Mouse (Mus musculus) intestine, embryonic 16.5 days (tissue): ENCODE measurements at regions not wholly inside any gene's neighbourhood (a gene's known extent, or its start where the extent isn't known, plus 50 kb on each side); places are given as distances from the start of the nearest gene placed in this dataset.

Source experiments
- ATAC-seq: fragments of 200-750 bp; cut with Nextera tagmentation; 2 replicates; pipeline ENCODE4 v1.8.0; 2017; ENCODE audit warnings: moderate TSS enrichment, moderate library complexity
- H3K27ac ChIP-seq: fragments of 300-500 bp; sonication (generic); 2 replicates; pipeline ENCODE4 v1.5.1; 2014; ENCODE audit warnings: mild to moderate bottlenecking, low read length
- H3K27me3 ChIP-seq: fragments of 300-500 bp; sonication (generic); replicated peaks from 2 replicates; pipeline ENCODE4 v1.6.1; 2014; ENCODE audit warnings: low read length, control low read depth, mixed read lengths; ENCODE audit not compliant: control insufficient read depth, insufficient read depth
- H3K36me3 ChIP-seq: fragments of 300-500 bp; sonication (generic); 2 replicates; pipeline ENCODE4 v1.6.1; 2014; ENCODE audit warnings: low read length, control low read depth; ENCODE audit not compliant: control insufficient read depth, insufficient read depth
- H3K4me1 ChIP-seq: fragments of 300-500 bp; sonication (generic); 2 replicates; pipeline ENCODE4 v1.6.1; 2014; ENCODE audit warnings: low read length, control low read depth, mixed read lengths; ENCODE audit not compliant: control insufficient read depth, insufficient read depth
- H3K4me2 ChIP-seq: fragments of 300-500 bp; sonication (generic); 2 replicates; pipeline ENCODE4 v1.6.1; 2014; ENCODE audit warnings: low read depth, low read length, control low read depth
- H3K4me3 ChIP-seq: fragments of 300-500 bp; sonication (generic); 2 replicates; pipeline ENCODE4 v1.5.1; 2014; ENCODE audit warnings: mild to moderate bottlenecking, low read length
- H3K9ac ChIP-seq: fragments of 300-500 bp; sonication (generic); 2 replicates; pipeline ENCODE4 v1.6.1; 2014; ENCODE audit warnings: low read depth, low read length
- H3K9me3 ChIP-seq: fragments of 300-500 bp; sonication (generic); 2 replicates; pipeline ENCODE4 v1.6.1; 2016; ENCODE audit warnings: low read length, control low read depth; ENCODE audit not compliant: control insufficient read depth
- WGBS: fragments of 180-500 bp; shearing (Covaris S2); extraction: QIAGEN DNeasy Blood & Tissue Kit; methylation state at CpG from one replicate; pipeline ENCODE4 v1.1.7; 2014; 5-methylcytosine and 5-hydroxymethylcytosine counted together

DNA sequence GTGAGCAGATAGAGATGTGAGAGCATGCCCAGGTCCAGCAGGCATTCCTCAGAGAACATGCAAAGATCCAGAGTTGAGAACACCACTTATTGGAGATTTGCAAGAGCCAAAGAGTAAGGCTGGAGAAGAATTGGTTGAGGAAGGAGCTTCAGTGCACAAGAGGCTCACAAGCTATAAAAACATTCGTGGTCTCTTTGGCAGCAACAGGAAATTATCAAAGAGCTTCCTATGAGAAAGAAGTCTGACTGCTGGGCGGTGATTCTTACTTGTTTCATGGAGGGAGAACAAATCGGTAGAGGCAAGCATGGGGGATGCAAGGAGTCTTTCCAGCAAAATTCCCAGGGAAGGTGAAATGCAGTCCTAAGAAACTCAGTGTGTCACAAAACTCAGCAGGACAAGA is 83.0 kb upstream of the Dph5 start:
- no peak for ATAC-seq
- Histone ChIP-seq H3K9ac (no peak overlapping the region), H3K27ac (no peak overlapping the region), H3K4me1 (no peaks in the 10 kb centered on the region), H3K4me3 (no peak overlapping the region), H3K36me3 (no peaks in the 10 kb centered on the region), H3K4me2 (no peak overlapping the region), H3K27me3 (no peaks in the 10 kb centered on the region), H3K9me3 (no peaks in the 10 kb centered on the region)
- WGBS, result 78% methylated on average over 3 of the region's 3 CpGs

DNA sequence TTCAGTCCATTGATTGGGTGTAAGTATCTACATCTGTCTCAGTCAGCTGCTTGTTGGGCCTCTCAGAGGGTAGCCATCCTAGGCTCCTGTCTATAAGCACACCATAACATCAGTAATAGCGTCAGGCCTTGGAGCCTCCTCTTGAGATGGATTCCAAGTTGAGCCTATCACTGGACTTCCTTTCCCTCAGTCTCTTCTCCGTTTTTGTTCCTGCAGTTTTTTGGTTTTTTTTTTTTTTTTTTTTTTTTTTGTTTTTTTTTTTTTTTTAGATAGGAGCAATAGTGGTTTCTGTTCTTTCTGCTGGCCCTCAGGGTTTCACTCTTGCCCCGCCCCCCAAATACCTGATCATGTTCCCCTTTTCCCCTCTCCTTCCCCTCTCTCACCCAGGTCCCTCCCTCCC is 80.6 kb upstream of the Dph5 start:
- WGBS, result 63% methylated on average over 3 of the region's 3 CpGs
- ATAC-seq, result no peak

DNA sequence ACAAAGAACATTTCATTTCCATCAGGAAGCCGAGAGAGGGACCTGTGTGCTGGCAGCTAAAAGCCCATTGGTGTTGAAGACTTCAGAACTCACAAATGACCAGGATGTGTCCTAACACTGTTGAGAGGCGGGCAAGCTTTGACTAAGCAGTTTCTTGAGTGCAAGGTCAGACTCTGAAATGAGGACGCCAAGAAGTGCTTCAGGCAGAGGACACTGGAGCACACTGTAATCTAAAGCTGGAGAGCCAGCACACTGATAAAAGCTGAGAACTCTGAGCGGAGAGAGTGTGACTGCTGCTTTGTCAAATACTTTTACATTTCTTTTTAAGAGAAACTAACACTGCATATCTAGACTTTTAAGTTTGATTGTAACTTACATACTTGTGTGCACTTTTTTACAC is 72.5 kb upstream of the Dph5 start:
- WGBS, result 59% methylated on average over 4 of the region's 4 CpGs
- H3K4me1 ChIP-seq, result no peaks in the 10 kb centered on the region
- H3K27me3 ChIP-seq, result no peaks in the 10 kb centered on the region
- no peaks in the 10 kb centered on the region for H3K9me3 ChIP-seq
- no peaks in the 10 kb centered on the region for H3K36me3 ChIP-seq
- H3K9ac ChIP-seq, result no peak overlapping the region
- ATAC-seq, result no peak
- H3K4me2 ChIP-seq, result no peak overlapping the region
- no peak overlapping the region for H3K4me3 ChIP-seq
- H3K27ac ChIP-seq, result peak overlapping the region; percentile 72

More for the DNA sequence above, 80.6 kb upstream of the Dph5 start:
- no peak overlapping the region for H3K4me2 ChIP-seq
- H3K9me3 ChIP-seq, result no peaks in the 10 kb centered on the region
- H3K27me3 ChIP-seq, result no peaks in the 10 kb centered on the region
- no peaks in the 10 kb centered on the region for H3K36me3 ChIP-seq
- H3K27ac ChIP-seq, result no peak overlapping the region
- H3K4me3 ChIP-seq, result no peak overlapping the region
- no peak overlapping the region for H3K9ac ChIP-seq
- no peaks in the 10 kb centered on the region for H3K4me1 ChIP-seq

DNA sequence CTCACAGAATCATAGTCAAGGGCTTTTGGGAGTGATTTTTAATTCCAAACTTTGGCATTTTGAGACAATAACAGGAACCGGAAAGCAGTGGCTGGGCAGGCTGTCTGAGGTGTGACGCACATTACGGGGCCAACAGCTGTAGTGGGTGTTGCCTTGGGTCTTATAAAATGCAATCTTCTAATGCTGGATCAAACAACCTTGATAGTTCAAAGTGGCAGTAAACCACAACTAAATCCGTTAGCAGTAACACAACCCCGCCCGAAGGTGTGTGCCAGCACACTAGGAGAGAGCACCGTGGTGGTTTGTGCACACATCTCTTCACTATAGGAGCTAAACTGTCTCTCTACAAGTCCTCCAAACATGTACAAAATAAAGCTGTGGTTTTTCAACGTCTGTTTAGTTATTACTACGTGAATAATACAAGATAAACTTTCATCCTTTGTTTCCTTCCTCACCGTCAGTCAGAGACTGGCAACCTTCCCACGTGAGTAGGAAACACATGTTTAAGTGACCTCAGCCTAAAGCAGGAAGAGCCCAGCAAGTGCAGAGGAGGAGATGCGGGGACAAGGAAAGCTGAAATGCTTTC is 72.0 kb upstream of the Dph5 start:
- 54% methylated on average over 12 of the region's 12 CpGs for whole genome bisulfite sequencing
- Histone ChIP-seq H3K4me2 (no peak overlapping the region), H3K36me3 (no peaks in the 10 kb centered on the region), H3K9me3 (no peaks in the 10 kb centered on the region), H3K27ac (no peak overlapping the region; the same call in 1 of the 2 replicates), H3K4me1 (no peaks in the 10 kb centered on the region), H3K9ac (no peak overlapping the region), H3K27me3 (no peaks in the 10 kb centered on the region), H3K4me3 (no peak overlapping the region)
- no peak for ATAC-seq

DNA sequence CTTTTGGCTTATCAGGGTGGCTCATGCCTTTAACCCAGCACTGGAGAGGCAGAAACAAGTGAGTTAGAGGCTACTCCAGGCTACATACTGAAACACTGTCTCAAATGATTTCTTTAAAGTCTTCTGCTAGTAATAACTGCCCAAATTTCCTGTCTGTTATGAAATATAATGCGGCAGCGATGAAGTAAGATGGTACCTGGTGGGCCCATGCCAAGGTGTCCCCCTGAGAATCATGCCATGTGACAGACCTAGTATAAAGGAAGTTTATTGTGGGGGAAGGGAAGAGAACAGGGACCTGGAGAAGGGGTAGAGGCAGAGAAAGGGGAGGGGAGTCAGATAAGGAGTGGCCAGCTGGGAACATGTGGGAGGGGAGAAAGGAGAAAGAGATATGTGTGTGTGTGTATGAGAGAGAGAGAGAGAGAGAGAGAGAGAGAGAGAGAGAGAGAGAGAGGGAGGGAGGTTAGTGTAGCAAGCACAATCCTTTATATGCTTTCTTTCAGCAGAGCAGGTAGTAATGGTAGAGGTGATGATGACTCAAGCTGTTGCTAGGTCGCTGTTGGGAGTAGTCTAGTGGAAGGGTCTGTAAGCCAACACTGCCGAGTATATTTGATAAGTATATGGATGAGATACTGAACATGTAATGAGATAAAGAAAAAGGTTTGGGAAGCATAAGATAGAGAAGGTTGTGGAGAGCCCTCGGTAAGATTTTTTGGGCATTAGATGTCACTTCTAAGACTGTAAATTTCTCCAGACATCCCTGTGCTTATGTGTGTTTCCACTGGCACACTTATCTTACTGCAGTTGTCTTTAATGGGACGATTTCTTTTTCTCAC is 71.1 kb upstream of the Dph5 start:
- no peak for ATAC-seq
- H3K4me1 ChIP-seq, result no peaks in the 10 kb centered on the region
- no peak overlapping the region for H3K27ac ChIP-seq
- H3K27me3 ChIP-seq, result no peaks in the 10 kb centered on the region
- no peaks in the 10 kb centered on the region for H3K36me3 ChIP-seq
- no peaks in the 10 kb centered on the region for H3K9me3 ChIP-seq
- H3K9ac ChIP-seq, result no peak overlapping the region
- no peak overlapping the region for H3K4me3 ChIP-seq
- 79% methylated on average over 6 of the region's 6 CpGs for WGBS
- H3K4me2 ChIP-seq, result no peak overlapping the region

DNA sequence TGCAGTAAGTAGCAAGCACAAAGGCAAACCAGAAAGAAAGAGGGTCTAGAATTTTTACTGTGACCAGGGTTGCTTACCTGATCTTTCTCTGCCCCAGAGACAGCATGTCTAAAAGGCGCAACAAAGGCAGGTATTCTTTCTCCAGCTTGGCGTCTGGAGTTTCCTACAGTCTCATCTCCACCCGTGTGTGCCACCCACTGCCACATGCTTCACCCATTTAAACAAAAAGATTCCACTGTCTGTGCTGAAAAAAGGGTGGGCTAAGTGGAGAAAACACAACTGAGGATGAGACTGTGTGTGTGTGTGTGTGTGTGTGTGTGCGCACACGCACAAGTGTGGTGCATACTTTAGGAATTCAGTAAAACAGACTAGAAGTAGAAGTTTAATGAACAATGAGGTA is 69.9 kb upstream of the Dph5 start:
- no peaks in the 10 kb centered on the region for H3K4me1 ChIP-seq
- no peaks in the 10 kb centered on the region for H3K36me3 ChIP-seq
- no peak overlapping the region for H3K4me2 ChIP-seq
- no peak for ATAC-seq
- H3K4me3 ChIP-seq, result no peak overlapping the region
- H3K27me3 ChIP-seq, result no peaks in the 10 kb centered on the region
- 87% methylated on average over 5 of the region's 5 CpGs for WGBS
- H3K9ac ChIP-seq, result no peak overlapping the region
- no peak overlapping the region for H3K27ac ChIP-seq
- H3K9me3 ChIP-seq, result no peaks in the 10 kb centered on the region

DNA sequence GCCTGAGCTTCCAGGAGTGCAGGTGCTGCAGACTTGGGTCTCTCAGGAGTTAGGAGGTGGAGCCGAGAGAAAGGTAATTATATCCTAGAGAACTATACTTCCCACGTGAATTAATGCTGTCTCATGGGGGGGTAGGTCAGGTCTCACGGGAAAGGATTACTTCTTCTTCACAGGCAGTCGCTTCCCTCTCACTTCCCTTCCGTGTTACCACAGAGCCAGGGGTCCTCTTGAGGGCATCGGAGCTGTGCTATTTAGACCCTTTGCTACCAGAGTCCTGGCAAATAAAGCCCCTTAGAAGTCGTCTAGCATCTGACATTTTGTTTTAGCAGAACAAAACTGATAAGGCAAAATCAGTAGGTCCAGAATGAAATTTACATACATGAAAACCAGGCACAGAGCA is 68.9 kb upstream of the Dph5 start:
- Histone ChIP-seq H3K4me3 (no peak overlapping the region), H3K4me1 (no peaks in the 10 kb centered on the region), H3K9me3 (no peaks in the 10 kb centered on the region), H3K9ac (no peak overlapping the region), H3K4me2 (no peak overlapping the region), H3K27ac (no peak overlapping the region), H3K27me3 (no peaks in the 10 kb centered on the region), H3K36me3 (no peaks in the 10 kb centered on the region)
- WGBS, result 73% methylated on average over 7 of the region's 7 CpGs
- ATAC-seq, result no peak

DNA sequence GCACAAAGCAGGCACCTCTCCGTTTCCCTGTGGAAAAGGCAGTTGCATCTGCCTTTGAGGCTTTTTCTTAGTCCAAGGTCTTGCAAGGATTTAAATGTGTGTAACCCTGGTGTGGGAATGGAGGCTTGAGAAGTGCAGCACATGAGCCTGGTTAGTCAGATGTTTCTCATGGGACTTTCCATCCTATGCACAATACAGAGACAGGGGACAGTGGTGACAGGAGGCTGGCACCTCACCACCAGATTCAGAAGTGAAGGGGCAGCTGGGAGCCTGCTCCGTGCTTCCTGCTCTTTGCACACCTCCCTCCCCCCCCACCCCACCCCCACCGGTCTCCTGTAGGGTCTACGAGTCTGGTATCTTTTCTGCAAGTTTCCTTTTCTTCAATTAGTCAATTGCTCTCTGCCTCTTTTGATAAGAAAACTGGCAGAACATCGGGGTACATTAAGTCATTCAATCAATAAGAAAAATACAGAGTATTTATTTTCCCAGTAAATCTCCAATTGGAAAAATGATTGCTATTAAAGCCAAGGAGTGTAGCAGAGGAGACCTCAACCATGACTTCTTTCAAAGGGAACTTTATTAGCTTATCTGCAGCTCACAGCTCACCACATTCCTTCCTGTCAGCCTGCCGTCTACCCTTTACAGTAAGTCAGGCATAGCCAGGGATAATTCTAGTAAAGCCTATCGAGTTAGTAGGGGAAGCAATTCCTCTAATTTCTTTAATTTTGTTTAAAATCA is 68.1 kb upstream of the Dph5 start:
- Histone ChIP-seq H3K4me1 (no peaks in the 10 kb centered on the region), H3K27me3 (no peaks in the 10 kb centered on the region), H3K36me3 (no peaks in the 10 kb centered on the region), H3K4me2 (no peak overlapping the region), H3K9ac (no peak overlapping the region), H3K4me3 (no peak overlapping the region), H3K9me3 (no peaks in the 10 kb centered on the region), H3K27ac (no peak overlapping the region)
- 42% methylated on average over 7 of the region's 7 CpGs for WGBS
- no peak for ATAC-seq

DNA sequence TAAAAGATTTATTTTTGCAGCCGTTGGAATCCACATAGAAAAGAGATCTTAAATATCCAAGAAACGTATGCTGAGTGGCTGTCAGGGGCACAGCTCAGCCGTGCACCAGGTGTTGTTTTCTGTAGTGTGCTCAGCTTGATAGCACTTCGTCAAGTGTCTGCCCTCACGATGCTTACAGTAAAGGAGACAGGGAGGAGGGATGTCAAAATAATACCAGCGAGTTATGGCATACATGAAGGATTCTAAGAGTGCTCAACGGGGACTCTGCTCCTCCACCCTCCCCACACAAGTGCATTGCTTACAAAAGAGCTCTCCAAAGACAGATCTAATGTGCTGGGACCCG is 67.5 kb upstream of the Dph5 start:
- Histone ChIP-seq H3K36me3 (no peaks in the 10 kb centered on the region), H3K27ac (no peak overlapping the region), H3K4me3 (no peak overlapping the region), H3K9me3 (no peaks in the 10 kb centered on the region), H3K27me3 (no peaks in the 10 kb centered on the region), H3K4me2 (no peak overlapping the region), H3K9ac (no peak overlapping the region), H3K4me1 (no peaks in the 10 kb centered on the region)
- WGBS, result 53% methylated on average over 8 of the region's 8 CpGs
- no peak for ATAC-seq
